Mouse (Mus musculus): ENCODE measurements around the gene Psma1. TPM values are rescaled to one million over a fixed set of nuclear protein-coding genes. Genes with fewer than 3 reads are reported as not detected.

Gene Psma1
- 274 TPM for polyA plus RNA-seq (2014; fragmentation: Illumina TruSeq; extraction: RNeasy Lipid Tissue Mini Kit (QIAGEN cat#74804); ENCODE audit: low read depth, low replicate concordance)

DNA sequence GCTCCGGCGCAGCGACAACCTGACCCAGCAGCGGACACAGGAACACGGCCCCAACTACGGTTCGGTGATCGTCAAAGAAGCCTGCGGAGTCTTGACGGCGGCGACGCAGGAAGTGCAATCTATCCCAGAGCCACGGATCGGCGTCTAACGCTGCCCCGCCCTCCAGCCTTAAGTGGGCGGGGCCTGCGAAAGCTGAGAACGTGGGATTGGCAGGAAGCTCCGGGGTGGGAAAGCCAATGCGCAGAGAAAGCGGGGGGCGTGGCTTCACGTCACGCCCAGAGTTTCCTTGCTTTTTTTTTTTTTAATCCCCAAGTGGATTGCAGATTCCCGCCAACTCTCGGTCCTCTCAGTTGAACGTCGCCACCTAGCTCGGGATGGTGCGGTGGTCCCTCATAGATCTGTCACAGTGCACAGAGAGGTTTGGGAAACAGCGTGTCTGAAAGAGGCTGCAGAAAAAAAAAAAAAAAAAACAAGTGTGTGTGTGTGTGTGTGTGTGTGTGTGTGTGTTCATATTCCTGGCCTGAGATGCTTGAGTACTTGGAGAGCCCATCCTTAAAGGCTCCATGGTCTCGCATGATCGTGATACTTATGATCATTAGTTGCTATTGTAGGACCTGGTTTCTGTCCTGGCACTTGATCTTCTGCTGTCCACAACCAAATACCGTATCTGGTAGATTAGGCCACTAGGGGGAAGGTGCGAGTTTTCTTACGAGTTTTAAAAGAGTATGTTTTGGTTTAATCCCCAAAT lies at the start of gene Psma1:
TSS of gene Psma1 (minus strand) at position 114 of the 748 bp plus-strand sequence.

GRCm38 (mm10) chr7:114253885-114254833 lies 21.8 kb downstream of the Psma1 start, which contains the start of gene Copb1:
Gene Copb1, minus strand, starts transcription at chr7:114254711.

Other genes with a start within 250 kb of the Psma1 start
- gene Rras2, start 158.3 kb downstream of the Psma1 start, polyA plus RNA-seq (2014; fragmentation: Illumina TruSeq; extraction: RNeasy Lipid Tissue Mini Kit (QIAGEN cat#74804); ENCODE audit: low read depth, low replicate concordance), result 24.1 TPM
- gene Copb1, start 21.4 kb downstream of the Psma1 start, polyA plus RNA-seq (2014; fragmentation: Illumina TruSeq; extraction: RNeasy Lipid Tissue Mini Kit (QIAGEN cat#74804); ENCODE audit: low read depth, low replicate concordance), result 147 TPM
- gene Pde3b, start 139.2 kb upstream of the Psma1 start, polyA plus RNA-seq (2014; fragmentation: Illumina TruSeq; extraction: RNeasy Lipid Tissue Mini Kit (QIAGEN cat#74804); ENCODE audit: low read depth, low replicate concordance), result 65.5 TPM

Data from liver, adult 10 weeks (tissue).